Mouse (Mus musculus) lung, adult 2 months (tissue): ENCODE measurements at regions not wholly inside any gene's neighbourhood (a gene's known extent, or its start where the extent isn't known, plus 50 kb on each side); places are given as distances from the start of the nearest gene placed in this dataset.

Experiments
- CTCF ChIP-seq: fragments of 200-500 bp; IDR thresholded peaks from 2 replicates; pipeline ENCODE4 v1.5.1; 2011; ENCODE audit warnings: mild to moderate bottlenecking, low read length, control low read depth; ENCODE audit not compliant: insufficient read depth
- POLR2A ChIP-seq: fragments of 200-500 bp; IDR thresholded peaks from 2 replicates; pipeline ENCODE4 v1.6.1; 2011; ENCODE audit warnings: low read depth, mild to moderate bottlenecking, control low read depth, low read length, borderline replicate concordance; ENCODE audit errors: extremely low read depth

DNA sequence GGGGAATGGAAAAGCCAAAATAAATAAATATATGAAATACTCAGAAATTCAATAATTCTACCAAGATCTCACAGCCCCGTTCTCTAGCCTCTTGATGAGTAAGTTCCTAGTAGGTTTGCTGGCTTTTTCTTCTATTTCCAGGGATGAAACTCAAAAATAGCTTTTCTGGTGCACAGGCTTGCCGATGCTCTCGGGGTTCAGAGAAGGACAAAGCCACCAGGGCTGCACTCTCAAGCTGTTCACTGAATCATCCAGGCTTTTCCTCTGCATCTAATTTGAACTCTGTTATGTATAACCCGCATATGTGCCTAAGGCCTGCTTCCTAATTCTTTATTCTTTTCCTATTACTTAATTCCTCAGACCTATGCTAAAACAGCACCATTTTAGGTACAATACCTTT lies 197.5 kb upstream of the Fam49a start:
- TF ChIP-seq CTCF (no peak), POLR2A (no peak)
